Mouse (Mus musculus) cerebellum, adult 2 months (tissue): Measurements from ENCODE around the gene Tbc1d8b. TPM values are rescaled to one million over a fixed set of nuclear protein-coding genes. Genes with fewer than 3 reads are reported as not detected.

Source experiments
- DNase-seq, 2 experiments: peaks; one replicate each; pipeline ENCODE4 v3.0.0; 2021
- H3K27ac ChIP-seq: fragments of 200-500 bp; 2 replicates; pipeline ENCODE4 v1.5.1; 2012; ENCODE audit warnings: low read length, control low read depth, inconsistent platforms; ENCODE audit not compliant: insufficient read depth
- H3K27me3 ChIP-seq: fragments of 200-500 bp; 2 replicates; pipeline ENCODE4 v1.6.1; 2012; ENCODE audit warnings: inconsistent platforms, mild to moderate bottlenecking, low read length, moderate library complexity; ENCODE audit not compliant: control insufficient read depth, insufficient read depth
- H3K4me1 ChIP-seq: fragments of 200-500 bp; 2 replicates; pipeline ENCODE4 v1.6.1; 2011; ENCODE audit warnings: low read length; ENCODE audit not compliant: control insufficient read depth, insufficient read depth
- H3K4me3 ChIP-seq: fragments of 200-500 bp; replicated peaks from 2 replicates; pipeline ENCODE3; 2011; ENCODE audit warnings: mild to moderate bottlenecking, low read depth, low read length, control low read depth; ENCODE audit not compliant: insufficient read depth
- CTCF ChIP-seq: fragments of 200-500 bp; IDR thresholded peaks from 2 replicates; pipeline ENCODE4 v1.5.1; 2011; ENCODE audit warnings: low read depth, mild to moderate bottlenecking, control low read depth, low read length, moderate library complexity, borderline replicate concordance; ENCODE audit not compliant: insufficient read depth
- POLR2A ChIP-seq: fragments of 200-500 bp; IDR thresholded peaks from 2 replicates; pipeline ENCODE4 v1.6.1; 2011; ENCODE audit warnings: low read length, control low read depth, borderline replicate concordance; ENCODE audit not compliant: insufficient read depth
- WGBS: fragments of 180-500 bp; shearing (Covaris S2); methylation state at CpG from one replicate; pipeline ENCODE4 v1.1.7; 2018; 5-methylcytosine and 5-hydroxymethylcytosine counted together
- polyA plus RNA-seq: library from polyadenylated mRNA; depleted of rRNA; stranded (reverse); fragments of >200 nt; gene quantifications from 2 replicates; pipeline ENCODE4 v1.2.3, GENCODE M21; 2012

The Tbc1d8b gene
- polyA plus RNA-seq, 1 experiment, result 3.1 TPM

DNA sequence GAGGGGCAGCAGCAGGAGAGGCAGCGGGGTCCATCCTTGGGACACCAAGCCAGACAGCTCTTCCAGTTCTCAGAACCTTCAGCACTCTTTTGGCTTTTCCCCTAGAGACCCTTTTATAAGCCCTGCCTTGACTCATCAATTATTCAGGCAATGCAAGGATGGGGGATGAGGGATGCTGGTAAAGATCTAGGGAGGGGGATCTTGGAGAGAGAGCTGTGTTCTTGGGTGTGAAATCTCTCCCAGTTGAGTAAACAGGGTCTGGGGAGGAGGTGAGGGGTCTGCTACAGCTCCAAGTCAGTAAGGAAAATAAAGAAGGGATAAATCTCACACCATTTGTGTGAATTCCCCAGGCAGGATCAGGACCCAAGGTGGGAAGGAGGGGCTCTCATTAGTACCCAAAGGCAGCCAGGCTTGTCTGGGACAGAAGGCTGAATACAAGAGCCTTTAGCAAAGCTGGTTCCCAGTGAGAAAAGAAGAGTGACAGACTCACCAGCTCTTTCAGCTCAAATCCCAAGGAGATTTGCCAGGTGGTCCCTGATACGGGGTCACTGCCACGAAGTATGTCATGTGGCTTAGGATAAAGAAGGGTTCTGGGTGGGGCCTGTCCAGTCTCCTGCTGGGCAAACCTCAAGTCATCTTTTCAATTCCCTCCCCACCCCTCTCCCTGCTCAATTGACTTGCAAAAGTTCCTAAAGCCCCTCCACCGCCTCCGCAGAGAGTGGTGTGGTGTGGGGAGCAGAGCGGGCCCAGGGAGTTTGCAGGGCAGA, 97.7 kb downstream of the Tbc1d8b start, which contains the start of gene Ripply1:
Gene Ripply1, minus strand, starts transcription at position 76 of the 767 bp plus-strand sequence.
- DNase-seq, result no peak
- WGBS, result 65% methylated on average over 6 of the region's 6 CpGs
- TF ChIP-seq CTCF, result no peak
- no peak for TF ChIP-seq POLR2A

DNA sequence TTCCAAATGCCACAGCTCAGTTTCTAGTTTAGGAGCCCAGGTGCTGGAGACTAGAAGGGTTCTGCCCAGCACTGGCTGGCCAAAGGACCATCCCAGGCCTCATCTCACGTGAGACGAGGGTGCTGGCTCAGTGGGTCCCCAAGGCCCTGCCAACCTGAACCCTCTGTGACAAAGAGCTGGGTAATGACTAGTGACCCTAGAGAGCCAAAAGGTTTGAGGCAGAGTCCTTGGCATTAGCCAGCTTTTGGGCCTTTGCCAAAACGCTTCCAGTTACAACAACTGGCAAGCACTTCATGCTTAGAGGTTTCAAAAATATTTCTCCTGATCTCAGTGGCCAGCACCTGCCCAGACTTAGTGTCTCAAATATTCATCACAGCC, 98.2 kb downstream of the Tbc1d8b start:
- WGBS, result 51% methylated on average over 3 of the region's 3 CpGs
- Histone ChIP-seq H3K4me1 (no peaks in the 10 kb centered on the region), H3K27me3 (no peaks in the 10 kb centered on the region), H3K27ac (no peak overlapping the region), H3K4me3 (no peak overlapping the region)
- TF ChIP-seq POLR2A (no peak), CTCF (no peak)
- no peak for DNase-seq

More for the DNA sequence above, 97.7 kb downstream of the Tbc1d8b start, which contains the start of gene Ripply1:
- H3K4me3 ChIP-seq, result no peak within 1 kb of the TSS
- H3K27me3 ChIP-seq, result no peaks in the 10 kb centered on the region; the same call in 1 of the 2 replicates
- no peak within 1 kb of the TSS for H3K27ac ChIP-seq
- H3K4me1 ChIP-seq, result no peaks in the 10 kb centered on the region

DNA sequence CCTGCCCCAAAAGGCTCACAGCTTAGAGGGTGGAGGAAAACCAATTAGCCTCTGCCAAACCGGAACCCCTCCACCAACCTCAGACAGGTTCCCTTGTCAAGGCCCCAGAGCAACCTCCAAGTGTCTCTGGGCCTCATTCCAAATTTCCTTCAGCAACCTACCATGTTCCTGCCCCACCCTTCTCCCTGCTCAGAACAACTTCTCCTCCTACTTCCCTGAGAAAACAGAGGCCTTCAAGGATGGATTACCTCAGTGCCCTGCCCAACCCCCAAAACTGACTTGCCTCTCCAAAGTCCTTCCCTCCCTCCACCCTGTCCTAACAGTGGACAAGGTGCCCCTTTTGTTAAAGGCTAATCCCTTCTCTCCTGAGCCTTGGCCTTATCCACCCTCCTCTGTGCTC, 101.0 kb downstream of the Tbc1d8b start:
- Histone ChIP-seq H3K27me3 (no peaks in the 10 kb centered on the region; the same call in 1 of the 2 replicates), H3K4me1 (no peaks in the 10 kb centered on the region), H3K4me3 (no peak overlapping the region), H3K27ac (no peak overlapping the region)
- DNase-seq, result no peak
- TF ChIP-seq CTCF (no peak), POLR2A (no peak)
- 91% methylated on average over 1 of the region's 1 CpGs for WGBS

DNA sequence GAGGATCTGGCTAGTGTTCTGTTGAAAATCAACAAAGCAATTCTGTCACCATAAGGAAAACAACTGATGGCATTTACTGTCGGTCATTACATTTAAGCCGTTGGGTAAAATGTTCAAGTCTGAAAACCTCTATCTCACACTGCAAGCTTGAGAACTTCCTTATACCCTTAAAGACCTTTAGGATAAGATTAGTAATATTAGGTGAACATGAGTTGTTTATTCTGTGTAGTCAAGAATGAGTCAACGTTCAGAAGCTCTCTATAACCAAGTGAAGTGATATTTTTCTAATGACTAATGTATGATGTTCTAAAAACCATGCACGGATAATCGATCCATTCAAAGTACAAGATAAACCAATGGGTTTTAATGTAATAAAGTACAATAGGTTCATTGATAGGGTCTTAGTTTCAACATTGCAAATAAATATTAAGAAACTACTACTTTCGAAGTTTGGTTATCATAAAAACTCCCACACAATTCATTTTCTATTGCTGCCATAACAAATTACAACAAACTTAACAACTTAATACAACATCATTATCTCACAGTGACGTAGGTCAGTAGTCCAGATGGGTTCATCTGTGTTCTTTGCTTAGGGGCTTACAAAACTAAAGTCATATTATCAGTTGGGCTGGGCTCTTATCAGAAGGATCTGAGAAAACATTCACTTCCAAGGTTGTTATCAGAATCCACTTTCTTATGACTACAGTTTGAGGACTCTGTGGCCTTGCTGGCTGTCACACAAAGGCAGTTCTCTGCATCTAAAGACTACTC, 109.5 kb downstream of the Tbc1d8b start:
- Histone ChIP-seq H3K27me3 (no peaks in the 10 kb centered on the region; the same call in 1 of the 2 replicates), H3K4me1 (no peaks in the 10 kb centered on the region), H3K4me3 (no peak overlapping the region), H3K27ac (no peak overlapping the region)
- 94% methylated on average over 7 of the region's 7 CpGs for WGBS
- TF ChIP-seq CTCF, result no peak
- TF ChIP-seq POLR2A, result no peak
- DNase-seq, result no peak

DNA sequence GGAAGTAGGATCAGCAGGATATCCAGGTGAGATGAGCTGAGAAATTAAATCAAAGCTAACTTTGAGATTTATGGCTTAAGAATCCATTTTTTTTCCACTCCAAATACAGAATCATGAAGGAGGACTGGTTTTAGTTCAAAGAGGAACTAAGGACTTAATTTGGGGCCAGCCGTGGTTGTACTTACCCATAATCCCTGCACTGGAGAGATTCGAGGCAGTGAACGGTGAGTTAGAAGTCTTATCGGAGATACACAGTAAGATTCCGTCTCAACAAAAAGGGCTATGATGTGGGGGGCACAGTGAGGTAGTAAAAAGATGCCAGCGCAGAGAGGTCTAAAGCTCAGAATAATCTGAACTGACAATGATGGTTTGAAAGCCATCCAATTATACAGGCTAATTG, 111.2 kb downstream of the Tbc1d8b start:
- no peak for TF ChIP-seq CTCF
- TF ChIP-seq POLR2A, result no peak
- 56% methylated on average over 6 of the region's 6 CpGs for WGBS
- H3K27me3 ChIP-seq, result no peaks in the 10 kb centered on the region
- no peaks in the 10 kb centered on the region for H3K4me1 ChIP-seq
- DNase-seq, result no peak
- no peak overlapping the region for H3K4me3 ChIP-seq
- no peak overlapping the region for H3K27ac ChIP-seq

DNA sequence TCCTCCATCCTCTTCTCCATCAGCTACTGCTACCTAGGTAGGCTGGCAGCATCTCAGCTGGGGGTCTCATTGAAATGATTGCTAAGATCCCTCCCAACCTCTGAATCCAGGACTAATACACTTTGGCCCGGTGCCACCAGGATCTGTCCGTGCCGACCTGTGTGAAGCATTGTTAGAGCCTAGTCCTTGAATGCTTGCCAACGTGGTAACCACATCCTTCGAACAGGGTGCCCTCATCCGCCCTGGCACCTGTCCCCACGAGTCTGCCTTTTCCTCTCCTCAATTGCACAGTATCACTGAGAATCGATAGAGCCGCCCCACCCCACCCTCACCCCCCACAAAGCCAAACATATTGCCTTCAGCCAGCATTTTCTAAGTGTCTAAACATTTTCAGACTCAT, 113.1 kb downstream of the Tbc1d8b start:
- WGBS, result 36% methylated on average over 9 of the region's 9 CpGs
- Histone ChIP-seq H3K27ac (no peak overlapping the region), H3K27me3 (no peaks in the 10 kb centered on the region), H3K4me3 (no peak overlapping the region), H3K4me1 (no peaks in the 10 kb centered on the region)
- DNase-seq, result no peak
- no peak for TF ChIP-seq CTCF
- no peak for TF ChIP-seq POLR2A

DNA sequence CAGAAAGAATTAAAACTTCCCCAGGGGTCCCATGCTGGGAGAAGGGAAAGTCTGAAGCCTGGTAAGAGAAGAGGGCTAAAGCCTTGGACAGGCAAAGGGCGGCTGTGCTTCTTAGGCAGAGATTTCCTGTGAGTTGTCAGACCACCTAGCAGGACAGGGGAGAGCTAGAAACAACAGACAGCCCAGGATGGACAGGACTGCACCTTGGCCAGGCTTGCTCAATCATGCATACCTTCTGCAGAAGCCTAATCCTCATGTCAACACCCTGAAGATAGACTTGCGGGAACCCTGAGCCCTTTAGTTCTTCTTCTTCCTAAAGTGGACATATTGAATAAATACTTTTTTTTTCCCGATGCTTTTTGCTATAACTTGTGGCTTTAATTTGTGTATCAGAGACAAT, 115.2 kb downstream of the Tbc1d8b start:
- no peak for DNase-seq
- no peaks in the 10 kb centered on the region for H3K27me3 ChIP-seq
- no peak for TF ChIP-seq POLR2A
- TF ChIP-seq CTCF, result no peak
- no peak overlapping the region for H3K27ac ChIP-seq
- no peak overlapping the region for H3K4me3 ChIP-seq
- H3K4me1 ChIP-seq, result no peaks in the 10 kb centered on the region
- 98% methylated on average over 3 of the region's 3 CpGs for WGBS
